Mouse (Mus musculus) testis, adult 2 months (tissue): ENCODE results near the gene Hdac9.

ENCODE experiments used
- CTCF ChIP-seq: fragments of 200-500 bp; IDR thresholded peaks from 2 replicates; pipeline ENCODE4 v1.5.1; 2012; ENCODE audit warnings: low read depth, mild to moderate bottlenecking, inconsistent platforms, low read length, moderate library complexity; ENCODE audit not compliant: control insufficient read depth, insufficient read depth, insufficient replicate concordance
- POLR2A ChIP-seq: fragments of 200-500 bp; IDR thresholded peaks from 2 replicates; pipeline ENCODE4 v1.6.1; 2012; ENCODE audit warnings: low read depth, mild to moderate bottlenecking, inconsistent platforms, low read length, moderate library complexity; ENCODE audit not compliant: control insufficient read depth

DNA sequence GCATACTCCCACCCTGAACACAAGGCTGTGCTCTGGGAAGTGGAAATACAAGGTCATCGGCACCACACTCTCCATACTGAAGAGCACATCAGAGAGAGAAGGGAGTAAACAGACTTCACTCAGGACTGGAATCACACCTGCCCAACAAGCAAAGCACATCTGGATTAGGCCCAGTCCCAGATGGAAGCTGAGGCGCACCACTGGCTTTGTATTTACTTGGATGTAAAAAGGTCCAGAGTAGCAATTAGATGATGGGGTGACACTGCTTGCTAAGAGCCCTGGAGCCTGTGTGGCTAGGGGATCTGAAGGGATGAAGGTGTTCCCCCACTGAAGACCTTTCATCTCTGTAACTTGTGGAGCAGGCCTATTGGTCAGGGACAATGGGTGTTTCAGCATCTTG lies 698.3 kb downstream of the Hdac9 start:
- no peak for TF ChIP-seq POLR2A
- no peak for TF ChIP-seq CTCF
